Mouse (Mus musculus): ENCODE measurements at regions not wholly inside any gene's neighbourhood (a gene's known extent, or its start where the extent isn't known, plus 50 kb on each side); places are given as distances from the start of the nearest gene placed in this dataset. TPM values are rescaled to one million over a fixed set of nuclear protein-coding genes. Genes with fewer than 3 reads are reported as not detected.

GRCm38 (mm10) chr15:87437611-87438010, 106.5 kb upstream of the Fam19a5 start:
- Histone ChIP-seq H3K4me3 (ENCODE audit: low read depth, low read length) (no peak overlapping the region), H3K9ac (ENCODE audit: low read length) (no peak overlapping the region), H3K27me3 (ENCODE audit: control insufficient read depth, insufficient read depth, low read length) (no peaks in the 10 kb centered on the region), H3K4me1 (ENCODE audit: control insufficient read depth, insufficient read depth, low read length) (no peaks in the 10 kb centered on the region), H3K36me3 (ENCODE audit: control insufficient read depth, insufficient read depth, low read length) (no peaks in the 10 kb centered on the region), H3K27ac (replicated peaks; ENCODE audit: low read depth, low read length) (no peak overlapping the region), H3K9me3 (ENCODE audit: control insufficient read depth, low read length) (no peaks in the 10 kb centered on the region), H3K4me2 (ENCODE audit: low read depth, severe bottlenecking) (no peak overlapping the region)
- DNase-seq (ENCODE audit: low spot score) (no peak), ATAC-seq (ENCODE audit: insufficient number of reproducible peaks, low FRiP score, low TSS enrichment, low read depth) (no peak)
- 80% methylated on average over 5 of the region's 5 CpGs for WGBS

- Histone ChIP-seq H3K9ac (ENCODE audit: low read length) (no peak overlapping the region), H3K4me3 (ENCODE audit: low read depth, low read length) (no peak overlapping the region), H3K36me3 (ENCODE audit: control insufficient read depth, insufficient read depth, low read length) (no peaks in the 10 kb centered on the region), H3K9me3 (ENCODE audit: control insufficient read depth, low read length) (no peaks in the 10 kb centered on the region), H3K27me3 (ENCODE audit: control insufficient read depth, insufficient read depth, low read length) (no peaks in the 10 kb centered on the region), H3K27ac (replicated peaks; ENCODE audit: low read depth, low read length) (no peak overlapping the region), H3K4me2 (ENCODE audit: low read depth, severe bottlenecking) (no peak overlapping the region), H3K4me1 (ENCODE audit: control insufficient read depth, insufficient read depth, low read length) (no peaks in the 10 kb centered on the region)
- 56% methylated on average over 1 of the region's 1 CpGs for WGBS
- no peak for ATAC-seq (ENCODE audit: insufficient number of reproducible peaks, low FRiP score, low TSS enrichment, low read depth)
- DNase-seq (ENCODE audit: low spot score): no peak
These were observed 85.2 kb upstream of the Fam19a5 start for GRCm38 (mm10) chr15:87458932-87459331.

- Histone ChIP-seq H3K4me3 (ENCODE audit: low read depth, low read length) (no peak overlapping the region), H3K4me1 (ENCODE audit: control insufficient read depth, insufficient read depth, low read length) (no peaks in the 10 kb centered on the region), H3K9me3 (ENCODE audit: control insufficient read depth, low read length) (no peaks in the 10 kb centered on the region), H3K4me2 (ENCODE audit: low read depth, severe bottlenecking) (no peak overlapping the region), H3K27me3 (ENCODE audit: control insufficient read depth, insufficient read depth, low read length) (no peaks in the 10 kb centered on the region), H3K9ac (ENCODE audit: low read length) (no peak overlapping the region), H3K36me3 (ENCODE audit: control insufficient read depth, insufficient read depth, low read length) (no peaks in the 10 kb centered on the region), H3K27ac (replicated peaks; ENCODE audit: low read depth, low read length) (no peak overlapping the region)
- 47% methylated on average over 11 of the region's 11 CpGs for WGBS
- ATAC-seq (ENCODE audit: insufficient number of reproducible peaks, low FRiP score, low TSS enrichment, low read depth): no peak
- DNase-seq (ENCODE audit: low spot score): no peak
These were observed 67.9 kb upstream of the Fam19a5 start for GRCm38 (mm10) chr15:87476247-87476646.

DNA sequence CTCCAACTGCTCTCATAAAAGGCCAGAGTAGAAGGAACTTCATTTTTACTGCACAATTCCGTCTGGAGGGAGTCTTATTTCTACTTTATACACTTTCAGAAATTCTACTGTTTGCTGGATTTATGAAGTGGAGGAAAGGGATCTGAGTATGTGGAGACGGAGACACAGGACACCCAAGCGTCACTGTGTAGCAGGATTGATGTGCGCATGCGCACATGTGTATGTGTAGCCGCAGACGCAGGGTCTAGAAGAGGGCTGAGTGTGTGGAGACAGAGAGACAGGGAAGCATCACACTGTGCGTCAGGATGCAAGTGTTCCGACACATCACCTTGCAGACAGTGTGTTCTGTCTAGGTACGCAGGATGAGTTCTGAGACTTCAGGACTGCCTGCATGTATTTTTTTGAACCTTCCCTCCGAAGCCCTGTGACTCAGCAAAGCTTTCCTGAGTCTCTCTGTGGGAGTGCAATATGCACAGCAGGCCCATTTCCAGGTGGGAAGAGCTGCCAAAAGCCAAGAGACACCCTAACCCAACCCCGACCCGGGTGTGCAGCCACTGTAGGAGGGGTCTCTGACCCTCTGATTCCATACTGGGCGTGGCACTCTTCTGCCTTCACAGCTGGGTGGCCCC, 67.1 kb upstream of the Fam19a5 start:
- Histone ChIP-seq H3K27me3 (ENCODE audit: control insufficient read depth, insufficient read depth, low read length) (no peaks in the 10 kb centered on the region), H3K27ac (replicated peaks; ENCODE audit: low read depth, low read length) (no peak overlapping the region), H3K4me3 (ENCODE audit: low read depth, low read length) (no peak overlapping the region), H3K9ac (ENCODE audit: low read length) (no peak overlapping the region), H3K4me1 (ENCODE audit: control insufficient read depth, insufficient read depth, low read length) (no peaks in the 10 kb centered on the region), H3K36me3 (ENCODE audit: control insufficient read depth, insufficient read depth, low read length) (no peaks in the 10 kb centered on the region), H3K4me2 (ENCODE audit: low read depth, severe bottlenecking) (no peak overlapping the region), H3K9me3 (ENCODE audit: control insufficient read depth, low read length) (no peaks in the 10 kb centered on the region)
- WGBS: 73% methylated on average over 14 of the region's 14 CpGs
- ATAC-seq (ENCODE audit: insufficient number of reproducible peaks, low FRiP score, low TSS enrichment, low read depth) (no peak), DNase-seq (ENCODE audit: low spot score) (no peak)

- WGBS: 81% methylated on average over 3 of the region's 3 CpGs
- DNase-seq (ENCODE audit: low spot score): no peak
- H3K4me3 ChIP-seq (ENCODE audit: low read depth, low read length): no peak overlapping the region
- H3K36me3 ChIP-seq (ENCODE audit: control insufficient read depth, insufficient read depth, low read length): no peaks in the 10 kb centered on the region
- no peak for ATAC-seq (ENCODE audit: insufficient number of reproducible peaks, low FRiP score, low TSS enrichment, low read depth)
- no peaks in the 10 kb centered on the region for H3K9me3 ChIP-seq (ENCODE audit: control insufficient read depth, low read length)
- H3K4me2 ChIP-seq (ENCODE audit: low read depth, severe bottlenecking): no peak overlapping the region
- H3K9ac ChIP-seq (ENCODE audit: low read length): no peak overlapping the region
- no peaks in the 10 kb centered on the region for H3K4me1 ChIP-seq (ENCODE audit: control insufficient read depth, insufficient read depth, low read length)
- no peaks in the 10 kb centered on the region for H3K27me3 ChIP-seq (ENCODE audit: control insufficient read depth, insufficient read depth, low read length)
- no peak overlapping the region for H3K27ac ChIP-seq (replicated peaks; ENCODE audit: low read depth, low read length)
These were observed 63.3 kb upstream of the Fam19a5 start for GRCm38 (mm10) chr15:87480758-87481157.

Small RNA genes in the stretch of these regions (microRNA-seq; reads per million reads assigned to microRNA genes)
- gene Gm23416: not detected
